Mouse (Mus musculus) stomach, postnatal 0 days (tissue): ENCODE data around the gene Ly75.

Experiments used
- CTCF ChIP-seq: IDR thresholded peaks from 2 replicates; pipeline ENCODE4 v1.5.1; 2016; ENCODE audit warnings: antibody characterized with exemption, low read depth, mild to moderate bottlenecking, moderate library complexity
- EP300 ChIP-seq: optimal IDR thresholded peaks from 2 replicates; pipeline ENCODE3; 2016; ENCODE audit warnings: antibody characterized with exemption

- no peak for TF ChIP-seq CTCF
- TF ChIP-seq EP300, result no peak
These were observed 30.8 kb downstream of the Ly75 start for GRCm38 (mm10) chr2:60352296-60352695.
